Mouse (Mus musculus) layer of hippocampus, adult 2 months (tissue): ENCODE results near the gene Dcaf15. TPM values are rescaled to one million over a fixed set of nuclear protein-coding genes. Genes with fewer than 3 reads are reported as not detected.

ENCODE experiments used
- DNase-seq, 2 experiments: peaks; one replicate each; pipeline ENCODE4 v3.0.0; 2022; ENCODE audit warnings: low spot score in 2 of 2
- H3K27ac ChIP-seq: fragments of 200-600 bp; 2 replicates; pipeline ENCODE4 v1.8.1; 2022
- H3K4me3 ChIP-seq: fragments of 200-600 bp; 2 replicates; pipeline ENCODE4 v1.8.1; 2022; ENCODE audit warnings: mild to moderate bottlenecking
- CTCF ChIP-seq: fragments of 200-600 bp; conservative IDR thresholded peaks from 2 replicates; pipeline ENCODE4 v1.8.1; 2022; ENCODE audit warnings: antibody characterized with exemption, mild to moderate bottlenecking, moderate library complexity
- total RNA-seq, 2 experiments: library from RNA; stranded (reverse); gene quantifications; 2 replicates each; pipeline ENCODE4 v1.2.3; 2021

Dcaf15 gene
- total RNA-seq, 2 experiments from 2014 or later, result 21.2 to 22.5 TPM

GRCm38 (mm10) chr8:84087821-84088220, 16.7 kb downstream of the Dcaf15 start:
- Histone ChIP-seq H3K4me3 (no peak overlapping the region), H3K27ac (no peak overlapping the region)
- no peak for TF ChIP-seq CTCF
- DNase-seq, result no peak

GRCm38 (mm10) chr8:84087156-84087555, 17.4 kb downstream of the Dcaf15 start:
- H3K4me3 ChIP-seq, result no peak overlapping the region
- no peak overlapping the region for H3K27ac ChIP-seq
- no peak for DNase-seq
- no peak for TF ChIP-seq CTCF

GRCm38 (mm10) chr8:84084341-84085115, 20.0 kb downstream of the Dcaf15 start:
- no peak for DNase-seq
- no peak for TF ChIP-seq CTCF
- no peak overlapping the region for H3K27ac ChIP-seq
- no peak overlapping the region for H3K4me3 ChIP-seq

- no peak overlapping the region for H3K4me3 ChIP-seq
- H3K27ac ChIP-seq, result no peak overlapping the region
- DNase-seq, result no peak
- TF ChIP-seq CTCF, result peak; percentile 39
Measured at GRCm38 (mm10) chr8:84083829-84084241, 20.7 kb downstream of the Dcaf15 start.

- TF ChIP-seq CTCF, result no peak
- Histone ChIP-seq H3K4me3 (no peak overlapping the region), H3K27ac (no peak overlapping the region)
- DNase-seq, result no peak
Measured at GRCm38 (mm10) chr8:84079206-84079605, 25.4 kb downstream of the Dcaf15 start.

GRCm38 (mm10) chr8:84076849-84077248, 27.7 kb downstream of the Dcaf15 start:
- Histone ChIP-seq H3K4me3 (no peak overlapping the region), H3K27ac (no peak overlapping the region)
- no peak for TF ChIP-seq CTCF
- no peak for DNase-seq

- DNase-seq, result no peak
- no peak overlapping the region for H3K27ac ChIP-seq
- no peak overlapping the region for H3K4me3 ChIP-seq
- 0 out of 2 replicates have a peak, but pooled peaks have one; percentile 11 for TF ChIP-seq CTCF
Measured at GRCm38 (mm10) chr8:84076412-84076811, 28.2 kb downstream of the Dcaf15 start.

- peak in 1 of 2 experiments; percentile 57 for DNase-seq
- TF ChIP-seq CTCF, result no peak
- peak overlapping the region; percentile 88 for H3K27ac ChIP-seq
- peak overlapping the region; percentile 48 for H3K4me3 ChIP-seq
Measured at GRCm38 (mm10) chr8:84073230-84073976, 31.2 kb downstream of the Dcaf15 start.

GRCm38 (mm10) chr8:84072321-84072720, 32.2 kb downstream of the Dcaf15 start:
- Histone ChIP-seq H3K27ac (peak overlapping the region; percentile 88), H3K4me3 (no peak overlapping the region)
- no peak for TF ChIP-seq CTCF
- no peak for DNase-seq

GRCm38 (mm10) chr8:84071921-84072320, 32.6 kb downstream of the Dcaf15 start:
- TF ChIP-seq CTCF, result 0 out of 2 replicates have a peak, but pooled peaks have one; percentile 2
- H3K27ac ChIP-seq, result peak overlapping the region; percentile 88
- no peak for DNase-seq
- no peak overlapping the region for H3K4me3 ChIP-seq

GRCm38 (mm10) chr8:84070667-84071066, 33.9 kb downstream of the Dcaf15 start:
- Histone ChIP-seq H3K27ac (peak overlapping the region; percentile 93), H3K4me3 (no peak overlapping the region)
- DNase-seq, result peak; percentile 60 to 86
- TF ChIP-seq CTCF, result no peak

- no peak for DNase-seq
- peak overlapping the region; percentile 93 for H3K27ac ChIP-seq
- no peak overlapping the region for H3K4me3 ChIP-seq
- no peak for TF ChIP-seq CTCF
Measured at GRCm38 (mm10) chr8:84070241-84070640, 34.3 kb downstream of the Dcaf15 start.

- peak overlapping the region; percentile 93 for H3K27ac ChIP-seq
Measured at GRCm38 (mm10) chr8:84069750-84070149, 34.8 kb downstream of the Dcaf15 start.

More at GRCm38 (mm10) chr8:84069750-84070149, 34.8 kb downstream of the Dcaf15 start:
- no peak for TF ChIP-seq CTCF
- H3K4me3 ChIP-seq, result no peak overlapping the region
- DNase-seq, result no peak
